Mouse (Mus musculus): ENCODE measurements at regions not wholly inside any gene's neighbourhood (a gene's known extent, or its start where the extent isn't known, plus 50 kb on each side); places are given as distances from the start of the nearest gene placed in this dataset.
"Not testable (repeated sequence)": the region's sequence is repeated elsewhere in the genome, so short reads cannot be mapped to it uniquely, and the experiment has no call there.

DNA sequence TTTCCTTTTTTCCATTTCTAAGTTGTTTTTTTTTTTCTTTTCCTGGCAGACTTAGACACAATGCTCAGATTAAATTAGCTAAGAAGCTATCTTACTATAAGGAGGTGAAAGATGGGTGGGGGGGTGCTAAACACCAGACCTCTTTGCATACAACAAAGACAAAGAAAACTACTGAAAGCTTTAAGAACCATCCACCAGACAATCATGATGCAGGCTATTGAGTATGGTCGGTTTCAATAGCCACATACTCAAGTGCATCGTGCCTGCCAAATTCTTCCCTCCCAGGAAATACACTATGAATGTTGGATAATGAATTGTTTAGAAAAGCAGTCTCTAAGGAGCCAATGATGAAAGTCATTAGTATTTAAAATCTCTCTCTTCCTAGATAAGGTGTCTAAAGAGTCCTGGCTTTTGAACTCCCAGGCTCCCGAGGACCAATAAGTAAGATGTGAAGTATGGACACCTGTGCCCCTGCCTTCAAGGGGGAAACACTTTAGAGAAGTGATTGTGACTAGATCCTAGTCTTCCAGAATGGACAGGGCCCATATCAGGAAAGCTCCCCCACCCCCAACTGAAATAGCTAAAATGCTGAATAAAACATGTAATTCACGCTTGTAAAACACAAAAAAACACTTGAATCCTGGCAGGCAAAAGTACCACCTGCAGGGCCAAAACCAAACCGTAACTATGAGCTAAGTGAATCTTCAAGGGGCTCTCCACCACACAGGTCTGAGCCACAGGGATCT lies 381.8 kb upstream of the B3galt2 start:
- DNase-seq (ENCODE audit: inconsistent age in 2 of 2, low spot score in 1 of 2): no peak

GRCm38 (mm10) chr1:143263263-143264038 lies 377.0 kb upstream of the B3galt2 start:
- no peak for DNase-seq (ENCODE audit: inconsistent age in 2 of 2, low spot score in 1 of 2)

GRCm38 (mm10) chr1:143265216-143265615 lies 375.2 kb upstream of the B3galt2 start:
- no peak for DNase-seq (ENCODE audit: inconsistent age in 2 of 2, low spot score in 1 of 2)

- DNase-seq (ENCODE audit: inconsistent age in 2 of 2, low spot score in 1 of 2): no peak
Measured at GRCm38 (mm10) chr1:143286274-143286967, 354.0 kb upstream of the B3galt2 start.

GRCm38 (mm10) chr1:143287448-143287847 lies 353.0 kb upstream of the B3galt2 start:
- no peak for DNase-seq (ENCODE audit: inconsistent age in 2 of 2, low spot score in 1 of 2)

DNA sequence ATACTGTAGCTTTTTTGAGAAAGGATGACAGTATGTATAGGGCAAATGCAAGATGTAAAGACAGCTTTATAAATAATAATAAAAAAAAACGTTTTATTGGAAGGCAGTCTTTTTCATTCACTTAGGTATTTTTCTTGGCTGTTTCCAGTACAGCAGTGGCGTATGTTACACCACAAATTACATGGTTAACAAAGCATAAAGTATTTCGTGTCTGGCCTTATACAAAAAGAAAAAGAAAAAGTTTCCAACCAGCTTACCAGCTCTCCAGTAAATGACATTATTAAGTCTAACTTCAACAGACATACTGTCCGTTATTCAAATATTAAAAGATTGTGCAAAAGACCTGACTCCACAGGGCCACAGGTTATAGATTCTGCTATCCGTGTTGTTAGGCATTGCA lies 343.9 kb upstream of the B3galt2 start:
- DNase-seq (ENCODE audit: inconsistent age in 2 of 2, low spot score in 1 of 2): no peak

DNA sequence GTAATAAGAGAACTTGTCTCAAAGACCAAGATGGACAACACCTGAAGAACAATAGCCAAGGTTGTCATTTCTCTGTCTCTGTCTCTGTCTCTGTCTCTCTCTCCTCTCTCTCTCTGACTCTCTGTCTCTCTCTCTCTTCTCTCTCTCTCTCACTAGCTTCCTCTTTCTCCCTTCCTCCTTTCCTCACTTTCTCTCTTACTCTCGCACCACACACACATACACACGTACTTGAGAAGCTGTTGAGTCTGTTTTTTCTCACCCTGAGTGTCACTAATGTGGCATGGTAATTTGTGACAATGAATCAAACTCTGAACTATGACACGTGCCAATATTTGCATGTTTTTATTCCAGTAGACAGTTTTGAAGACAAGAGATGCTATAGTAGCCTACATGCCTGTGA lies 333.1 kb upstream of the B3galt2 start:
- no peak for DNase-seq (ENCODE audit: inconsistent age in 2 of 2, low spot score in 1 of 2)

- DNase-seq (ENCODE audit: inconsistent age in 2 of 2, low spot score in 1 of 2): no peak
Measured at GRCm38 (mm10) chr1:143318381-143318780, 322.1 kb upstream of the B3galt2 start.

DNA sequence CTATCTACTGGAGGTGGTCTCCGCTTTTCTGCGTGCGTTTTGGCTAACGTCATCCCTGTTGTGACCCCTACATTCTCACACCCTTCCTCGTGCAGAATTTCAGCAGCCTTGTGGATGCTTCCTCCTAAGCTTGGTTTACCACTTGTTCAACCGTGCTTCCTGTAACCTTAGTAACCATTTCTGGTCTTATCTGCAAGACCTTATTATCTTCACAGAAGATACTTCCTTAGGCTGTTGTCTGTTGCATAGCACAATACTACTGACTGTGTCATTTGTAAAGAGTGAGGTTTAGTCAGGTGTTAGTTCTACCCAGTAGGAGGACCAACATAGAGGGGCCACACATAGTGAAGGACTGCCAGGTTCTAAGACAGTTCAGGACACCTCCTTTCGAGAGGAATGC lies 320.9 kb upstream of the B3galt2 start:
- no peak for DNase-seq (ENCODE audit: inconsistent age in 2 of 2, low spot score in 1 of 2)

DNA sequence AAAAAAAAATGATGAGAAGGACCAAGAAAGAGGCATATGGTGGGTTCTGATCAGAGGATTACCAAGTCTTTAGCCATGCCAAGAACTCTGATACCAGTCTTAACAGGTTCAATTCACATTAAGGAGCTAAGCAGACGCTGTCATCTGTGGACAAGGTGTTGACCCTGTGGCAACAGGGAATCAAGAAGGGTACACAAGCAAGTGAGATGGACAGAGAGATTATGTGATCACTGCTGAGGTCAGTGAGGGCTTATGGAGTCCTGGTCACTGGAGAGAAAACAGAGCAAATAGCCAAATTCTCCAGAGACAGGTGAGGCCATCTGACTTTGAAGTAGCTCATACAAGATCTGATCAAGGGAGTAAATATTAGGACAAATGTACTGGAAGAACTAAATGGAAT lies 289.1 kb upstream of the B3galt2 start:
- DNase-seq (ENCODE audit: inconsistent age in 2 of 2, low spot score in 1 of 2): no peak

DNA sequence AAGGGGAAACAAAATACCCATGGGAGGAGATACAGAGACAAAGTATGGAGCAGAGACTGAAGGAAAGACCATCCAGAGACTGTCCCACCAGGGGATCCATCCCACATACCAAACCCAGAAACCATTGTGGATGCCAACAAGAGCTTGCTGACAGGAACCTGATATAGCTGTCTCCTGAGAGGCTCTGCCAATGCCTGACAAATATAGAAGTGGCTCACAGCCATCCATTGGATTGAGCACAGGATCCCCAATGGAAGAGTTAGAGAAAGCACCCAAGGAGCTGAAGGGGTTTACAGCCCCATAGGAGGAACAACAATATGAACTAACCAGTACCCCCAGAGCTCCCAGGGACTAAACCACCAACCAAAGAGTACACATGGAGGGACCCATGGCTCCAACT lies 280.2 kb upstream of the B3galt2 start:
- not testable (repeated sequence) for DNase-seq (ENCODE audit: inconsistent age in 2 of 2, low spot score in 1 of 2)

GRCm38 (mm10) chr1:143391851-143392250 lies 248.6 kb upstream of the B3galt2 start:
- peak in 1 of 2 experiments; percentile 39 for DNase-seq (ENCODE audit: inconsistent age in 2 of 2, low spot score in 1 of 2)
